Mouse (Mus musculus): ENCODE measurements around the gene Zc3h18.

The Zc3h18 gene

DNA sequence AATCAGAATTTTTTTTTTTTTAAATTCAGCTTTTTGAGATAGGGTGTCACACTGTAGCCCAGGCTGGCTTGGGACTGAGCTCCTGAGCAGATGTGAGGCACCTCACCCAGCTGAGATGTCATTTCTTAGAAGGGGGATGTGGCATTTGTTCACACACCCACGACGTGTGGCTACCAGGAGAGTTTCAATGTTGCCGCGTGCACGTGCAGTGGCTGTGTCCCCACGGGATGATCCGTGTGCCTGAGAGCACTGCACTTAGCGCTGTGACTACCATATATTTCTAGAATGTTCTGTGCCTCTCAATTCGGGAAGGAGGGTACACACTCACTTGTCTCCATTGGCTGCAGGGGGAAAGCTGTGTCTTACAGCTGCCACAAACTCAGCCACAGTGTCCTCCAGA is 59.7 kb downstream of the Zc3h18 start:
- DNase-seq (ENCODE audit: low spot score in 2 of 2) = no peak

DNA sequence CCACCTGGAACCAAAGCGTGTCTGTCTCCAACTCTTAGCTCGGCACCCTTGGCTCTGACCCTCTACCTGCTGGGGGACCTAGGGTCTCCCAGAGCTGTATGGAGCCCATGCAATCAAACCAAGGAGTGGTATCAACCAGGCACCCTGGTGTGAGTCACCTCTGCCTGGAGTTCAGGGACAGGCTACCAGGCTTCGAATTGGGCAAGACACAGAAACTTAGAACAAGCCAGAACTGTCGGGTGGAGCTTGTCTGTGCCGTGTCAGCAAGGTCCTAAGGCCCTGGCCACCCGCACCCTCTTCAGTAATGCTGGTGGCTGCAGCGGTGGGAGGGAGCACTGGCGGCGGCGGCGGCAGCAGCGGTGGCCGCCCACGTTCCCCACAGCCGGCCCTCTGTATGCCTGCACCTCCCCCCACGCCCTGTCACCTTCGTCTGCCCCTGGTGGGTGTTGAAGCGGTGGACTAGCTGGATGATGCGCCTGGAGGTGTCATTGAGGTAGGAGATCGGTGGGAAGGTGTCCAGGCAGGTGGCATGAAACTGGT is 60.2 kb downstream of the Zc3h18 start:
- DNase-seq (ENCODE audit: low spot score in 2 of 2) = no peak

- no peak for DNase-seq (ENCODE audit: low spot score in 2 of 2)
Observed at GRCm38 (mm10) chr8:122437708-122438331, 61.4 kb downstream of the Zc3h18 start.

- peak in 1 of 2 experiments; percentile 46 for DNase-seq (ENCODE audit: low spot score in 2 of 2)
Observed at GRCm38 (mm10) chr8:122439336-122439735, 62.9 kb downstream of the Zc3h18 start.

- DNase-seq (ENCODE audit: low spot score in 2 of 2) = no peak
Observed at GRCm38 (mm10) chr8:122441326-122441725, 64.9 kb downstream of the Zc3h18 start.

GRCm38 (mm10) chr8:122442356-122442755 is 65.9 kb downstream of the Zc3h18 start:
- no peak for DNase-seq (ENCODE audit: low spot score in 2 of 2)

DNA sequence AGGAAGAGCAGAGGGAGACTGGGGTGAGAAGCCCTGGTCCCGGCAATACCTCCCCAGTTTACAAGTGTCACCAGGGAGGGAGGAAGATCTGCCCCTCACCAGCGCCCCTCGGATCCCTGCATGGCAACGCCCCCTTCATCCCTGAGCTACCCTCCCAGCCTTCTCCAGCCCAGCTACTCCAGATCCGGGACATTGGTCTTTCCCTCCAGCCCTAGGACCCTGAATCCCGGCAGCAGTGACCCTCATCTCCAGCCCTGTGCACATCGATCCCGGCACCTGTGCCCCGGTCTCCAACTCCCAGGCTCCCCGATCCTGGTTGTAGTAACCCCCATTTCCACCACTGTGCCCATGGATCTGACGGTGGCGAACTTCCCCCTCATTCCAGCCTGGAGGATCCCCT is 66.4 kb downstream of the Zc3h18 start:
- no peak for DNase-seq (ENCODE audit: low spot score in 2 of 2)

DNA sequence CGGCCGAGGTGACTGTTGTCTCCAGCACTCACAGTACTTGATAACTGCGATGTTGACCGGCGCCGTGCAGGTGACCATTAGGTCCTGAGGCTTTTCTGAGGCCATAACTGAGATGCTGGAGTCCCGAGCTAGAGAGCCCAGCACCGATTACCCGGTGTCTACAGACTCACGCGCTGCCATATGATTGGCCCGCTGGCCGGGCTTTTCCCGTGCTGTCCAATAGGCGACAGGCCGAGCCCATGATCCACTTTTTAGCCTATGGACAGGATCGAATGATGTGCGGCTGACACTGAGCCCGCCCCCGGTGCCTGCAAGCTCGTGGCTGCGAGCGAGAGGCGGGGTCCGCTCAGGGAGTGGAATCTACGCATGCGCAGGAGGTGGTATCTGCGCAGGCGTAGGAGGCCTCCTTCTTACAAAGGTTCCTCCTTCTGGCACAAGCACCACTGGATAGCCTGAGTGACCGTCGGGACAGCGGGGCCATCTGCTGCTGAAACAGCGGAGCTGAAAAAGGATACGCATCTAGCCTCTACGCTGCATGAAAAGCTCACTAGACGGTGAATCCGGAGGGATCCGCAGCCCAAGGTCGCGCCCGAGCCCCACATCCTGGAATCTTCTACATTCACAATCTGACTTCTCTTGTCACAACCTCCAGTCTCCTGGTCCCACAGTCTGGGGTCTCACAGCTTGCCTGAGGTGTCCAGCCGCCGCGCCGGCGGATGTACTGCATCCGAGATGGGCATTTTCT is 67.0 kb downstream of the Zc3h18 start, which contains the start of gene Mvd:
Gene Mvd (minus strand): TSS at position 161 of the 745 bp plus-strand sequence.
- peak; percentile 96 to 98 for DNase-seq (ENCODE audit: low spot score in 2 of 2)

DNA sequence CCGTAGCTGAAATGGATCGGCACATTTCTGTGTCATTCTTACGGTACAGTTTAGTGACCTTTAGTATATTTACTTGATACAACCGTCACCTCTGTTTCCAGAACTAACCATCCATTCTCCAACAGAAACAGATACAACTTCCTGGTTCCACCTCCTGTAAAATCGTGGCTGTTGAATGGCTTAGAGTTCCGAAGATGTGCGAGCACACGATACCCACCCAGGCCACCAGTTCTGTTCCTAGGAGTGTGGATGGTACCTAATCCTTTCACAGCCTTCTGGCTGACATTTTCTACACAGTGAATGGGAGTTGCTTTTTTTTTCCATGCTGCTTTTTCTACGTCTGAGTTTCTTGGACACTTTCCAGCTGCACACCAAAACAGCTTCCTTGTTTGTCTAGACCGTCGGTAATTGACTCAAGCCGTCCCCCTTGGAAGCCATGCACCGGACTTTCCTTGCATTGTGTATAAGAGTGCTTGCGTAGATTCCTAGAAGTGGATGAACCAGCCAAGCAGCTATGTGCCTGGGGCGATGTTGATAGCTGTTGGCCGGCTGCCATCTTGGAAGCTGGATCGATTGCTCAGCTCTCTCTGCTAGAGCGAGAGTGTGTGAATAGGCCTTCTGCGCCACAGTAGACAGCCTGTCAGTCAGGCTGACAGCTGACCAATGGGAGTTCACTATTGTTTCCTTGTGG is 67.8 kb downstream of the Zc3h18 start:
- DNase-seq (ENCODE audit: low spot score in 2 of 2) = peak; percentile 60 to 86

- DNase-seq (ENCODE audit: low spot score in 2 of 2) = no peak
Observed at GRCm38 (mm10) chr8:122445203-122445602, 68.8 kb downstream of the Zc3h18 start.

GRCm38 (mm10) chr8:122451161-122451703 is 74.8 kb downstream of the Zc3h18 start:
- no peak for DNase-seq (ENCODE audit: low spot score in 2 of 2)

- no peak for DNase-seq (ENCODE audit: low spot score in 2 of 2)
Observed at GRCm38 (mm10) chr8:122452154-122452553, 75.7 kb downstream of the Zc3h18 start.

GRCm38 (mm10) chr8:122454409-122454808 is 78.0 kb downstream of the Zc3h18 start:
- no peak for DNase-seq (ENCODE audit: low spot score in 2 of 2)

GRCm38 (mm10) chr8:122457171-122457570 is 80.8 kb downstream of the Zc3h18 start:
- DNase-seq (ENCODE audit: low spot score in 2 of 2) = no peak

DNA sequence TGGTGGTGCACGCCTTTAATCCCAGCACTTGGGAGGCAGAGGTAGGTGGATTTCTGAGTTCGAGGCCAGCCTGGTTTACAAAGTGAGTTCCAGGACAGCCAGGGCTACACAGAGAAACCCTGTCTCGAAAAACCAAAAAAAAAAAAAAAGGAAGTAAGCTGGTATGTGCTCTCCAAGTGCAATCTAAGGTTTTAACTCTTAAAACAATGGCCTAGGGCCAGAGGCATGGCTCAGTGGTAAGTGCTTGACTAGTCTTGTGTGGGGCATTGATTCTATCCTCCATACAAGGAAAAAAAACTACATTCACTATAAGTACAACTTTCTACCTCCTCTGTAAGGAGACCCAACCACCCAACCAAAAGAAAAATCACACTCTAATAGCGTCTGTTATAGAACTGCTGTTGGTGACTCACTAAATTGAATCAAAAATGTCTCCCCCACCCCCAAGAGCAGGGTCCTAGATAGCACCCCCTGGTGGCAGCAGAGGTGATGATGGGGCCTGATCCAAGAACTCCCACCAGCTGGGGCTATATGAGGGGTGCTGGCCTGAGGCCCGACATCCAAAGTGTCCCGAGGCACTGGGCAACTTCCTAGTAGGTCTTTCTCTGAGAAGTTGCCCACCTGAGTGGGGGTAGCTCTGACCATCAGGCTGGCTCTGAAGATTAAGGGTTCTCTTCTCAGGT is 83.0 kb downstream of the Zc3h18 start:
- DNase-seq (ENCODE audit: low spot score in 2 of 2) = no peak

DNA sequence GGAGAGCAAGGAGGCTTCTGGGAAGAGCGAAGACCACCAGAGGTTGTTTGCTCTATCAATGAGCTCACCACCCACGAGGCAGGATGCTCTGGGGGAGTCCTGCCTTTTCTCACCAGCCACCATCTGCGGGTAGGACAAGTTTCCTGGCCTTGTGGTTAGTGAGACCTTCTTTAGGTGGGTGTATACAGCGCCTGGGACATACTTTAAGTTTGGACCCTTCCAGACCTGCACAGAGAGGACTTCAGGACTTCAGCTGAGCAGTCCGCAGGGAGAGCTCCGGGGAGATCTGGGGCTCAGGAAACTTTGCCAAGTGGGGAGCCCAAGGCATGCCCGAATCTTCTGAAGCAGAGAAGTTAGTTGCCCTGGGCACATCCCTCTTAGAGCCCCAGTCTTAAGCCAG is 83.6 kb downstream of the Zc3h18 start:
- no peak for DNase-seq (ENCODE audit: low spot score in 2 of 2)

DNA sequence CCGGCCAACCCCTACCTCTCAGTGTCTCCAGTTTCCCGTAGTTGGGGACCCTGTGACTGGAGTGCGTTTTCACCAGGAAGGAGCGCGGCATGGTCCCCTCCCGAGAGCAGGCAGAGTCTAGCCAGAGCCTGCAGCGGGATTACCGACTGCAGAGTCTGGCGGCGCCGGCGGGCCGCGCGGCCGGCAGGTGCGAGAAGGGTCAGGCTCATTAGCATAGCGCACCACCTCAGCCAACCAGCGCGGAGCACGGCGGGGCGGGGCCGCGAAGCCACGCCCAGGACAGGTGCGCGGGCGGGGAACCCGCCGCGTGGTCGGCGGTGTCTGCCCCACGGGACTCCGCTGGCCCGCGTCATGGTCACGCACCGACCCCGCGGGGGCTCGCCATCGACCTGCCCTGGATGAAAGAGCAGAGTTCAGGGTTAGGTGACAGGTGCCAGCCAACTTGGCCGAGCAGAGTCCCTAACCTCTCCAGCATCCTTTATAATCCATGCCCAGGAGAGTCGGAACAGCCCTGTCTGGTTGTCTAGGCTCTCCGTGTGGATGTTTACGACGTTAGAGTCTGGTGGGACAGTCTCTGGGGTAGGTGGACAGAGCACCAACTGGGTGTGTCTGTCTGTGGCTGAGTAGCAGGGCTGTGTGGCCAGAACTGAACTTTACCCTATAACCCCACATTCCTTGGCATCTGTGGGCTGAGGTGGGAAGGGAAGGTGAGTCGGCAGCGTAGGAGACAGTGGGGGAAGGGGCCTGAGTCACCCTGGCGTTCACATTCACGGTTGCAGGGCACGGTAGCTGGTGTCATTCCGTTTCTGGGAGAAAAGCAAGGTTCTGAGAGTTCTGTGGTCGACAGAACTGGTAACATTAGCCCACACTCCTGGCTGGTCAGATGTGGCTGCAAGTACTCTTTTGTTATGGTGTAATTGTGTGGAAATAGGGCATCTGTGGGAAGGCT is 84.4 kb downstream of the Zc3h18 start, which contains the start of gene Snai3:
Gene Snai3 (minus strand): TSS at position 210 of the 949 bp plus-strand sequence.
- DNase-seq (ENCODE audit: low spot score in 2 of 2) = no peak

- no peak for DNase-seq (ENCODE audit: low spot score in 2 of 2)
Observed at GRCm38 (mm10) chr8:122461473-122462148, 85.2 kb downstream of the Zc3h18 start.

DNA sequence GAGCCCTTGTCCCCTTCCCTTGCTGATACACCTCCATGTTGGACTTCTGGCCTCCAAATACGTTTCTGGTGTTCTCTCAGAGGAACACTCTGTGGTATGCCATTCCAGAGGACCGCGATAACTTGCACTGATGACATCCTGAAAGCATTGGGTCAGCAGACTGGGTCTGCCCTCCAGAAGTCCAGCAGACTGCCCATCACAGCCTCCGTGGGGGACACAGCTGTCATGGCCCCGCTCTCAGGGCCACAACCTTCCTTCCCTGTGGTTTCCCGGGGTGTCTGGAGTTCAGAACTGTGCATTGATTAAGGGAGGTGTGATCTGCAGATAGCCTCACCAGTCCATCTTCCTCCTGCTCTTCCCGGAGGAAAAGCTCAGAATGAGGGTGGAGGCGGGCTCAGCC is 86.1 kb downstream of the Zc3h18 start:
- no peak for DNase-seq (ENCODE audit: low spot score in 2 of 2)

All from cerebellum, postnatal 4 days (tissue).